ENCODE assay signal across 10 mouse cellular contexts in the genomic region with DNA sequence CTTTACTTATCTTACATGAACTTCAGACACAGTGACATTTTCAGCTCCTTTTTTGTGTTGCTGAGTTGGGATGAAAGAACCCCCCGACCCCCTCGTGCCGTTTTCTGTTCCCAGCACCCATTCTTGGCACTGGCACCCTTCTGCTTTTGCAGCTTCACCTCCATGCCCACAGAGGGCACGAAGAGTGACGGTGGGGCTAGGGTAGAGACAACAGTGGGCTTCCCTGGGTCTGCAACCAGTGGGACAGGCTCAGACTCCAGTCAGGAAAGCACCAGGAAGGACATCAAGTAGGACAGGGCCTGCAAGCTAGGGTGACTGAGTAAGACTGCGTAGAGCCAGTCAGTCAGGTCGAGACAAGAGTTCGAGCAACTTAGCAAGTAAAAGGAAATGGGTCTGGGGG. TPM values are rescaled to one million over a fixed set of nuclear protein-coding genes. Genes with fewer than 3 reads are reported as not detected.
A peak's percentile ranks its signal among the peaks of the same experiment; 100 is the strongest.
DNase-seq lines count a peak whose midpoint lies in the region; ATAC-seq and TF ChIP-seq lines count a peak whose summit lies in the region.
"Had no signal": no experiment of that assay in that cellular context is flagged by ENCODE, and none has a peak within 500 bp of the region (broad histone marks: within the 10 kb centered on the region; RNA-seq: fewer than 3 reads in every experiment).

No protein-coding gene starts in this region.

- TF ChIP-seq EP300 in lung, postnatal 0 days (IDR thresholded peaks at IDR 0.05) = no peak

- H3K4me1 ChIP-seq in lung, postnatal 0 days (ENCODE audit: insufficient read depth, low read depth, low read length) = peaks cover 11% of the 10 kb centered on the region
- peaks cover 28% of the 10 kb centered on the region for H3K4me1 ChIP-seq in limb, embryonic 15.5 days
- H3K4me1 ChIP-seq in stomach, embryonic 15.5 days = peaks cover 25% of the 10 kb centered on the region

- no peaks in the 10 kb centered on the region for H3K9me3 ChIP-seq in lung, postnatal 0 days (ENCODE audit: low read length)
- no peaks in the 10 kb centered on the region for H3K9me3 ChIP-seq in limb, embryonic 15.5 days
- H3K9me3 ChIP-seq in stomach, embryonic 15.5 days = no peaks in the 10 kb centered on the region

- H3K4me2 ChIP-seq in lung, postnatal 0 days (replicated peaks; ENCODE audit: low read depth, low read length) = peak overlapping the region; percentile 79
- H3K4me2 ChIP-seq in limb, embryonic 15.5 days = peak overlapping the region; percentile 97
- peak overlapping the region; percentile 97 for H3K4me2 ChIP-seq in stomach, embryonic 15.5 days

- H3K27ac ChIP-seq in lung, postnatal 0 days (ENCODE audit: low read length) = no peak overlapping the region
- H3K27ac ChIP-seq in limb, embryonic 15.5 days = peak overlapping the region; percentile 73
- H3K27ac ChIP-seq in stomach, embryonic 15.5 days = peak overlapping the region; percentile 60; the same call in 1 of the 2 replicates

- peak; percentile 54 for DNase-seq in cerebellum, adult 11-12 months
- DNase-seq in cerebellum, postnatal 25 days = no peak
- DNase-seq in lung, postnatal 0 days (ENCODE audit: low spot score) = no peak
- no peak for DNase-seq in lung, adult 18-20 months
- DNase-seq in urinary bladder, adult 18-20 months (ENCODE audit: low spot score in 2 of 2) = no peak
- DNase-seq in layer of hippocampus, postnatal 14 days (ENCODE audit: low spot score in 2 of 2) = no peak

- no peaks in the 10 kb centered on the region for H3K36me3 ChIP-seq in lung, postnatal 0 days (ENCODE audit: insufficient read depth, low read length)
- peaks cover 3% of the 10 kb centered on the region; the same call in 1 of the 2 replicates for H3K36me3 ChIP-seq in limb, embryonic 15.5 days
- no peaks in the 10 kb centered on the region for H3K36me3 ChIP-seq in stomach, embryonic 15.5 days

- ATAC-seq in lung, postnatal 0 days = no peak
- no peak for ATAC-seq in limb, embryonic 15.5 days (ENCODE audit: insufficient number of reproducible peaks, low FRiP score, low TSS enrichment, low read depth)
- no peak for ATAC-seq in stomach, embryonic 15.5 days (ENCODE audit: insufficient read depth, low FRiP score, low read depth)

- 46% methylated on average over 8 of the region's 8 CpGs for WGBS in lung, postnatal 0 days
- 53% methylated on average over 8 of the region's 8 CpGs for WGBS in limb, embryonic 15.5 days
- WGBS in stomach, embryonic 15.5 days = 47% methylated on average over 8 of the region's 8 CpGs

- H3K9ac ChIP-seq in lung, postnatal 0 days (replicated peaks; ENCODE audit: low read depth) = no peak overlapping the region
- H3K9ac ChIP-seq in limb, embryonic 15.5 days = 0 out of 2 replicates have a peak overlapping the region, but pooled peaks have one; percentile 21
- no peak overlapping the region for H3K9ac ChIP-seq in stomach, embryonic 15.5 days

- no peak for TF ChIP-seq CTCF in lung, postnatal 0 days (IDR thresholded peaks at IDR 0.05)

- peaks cover 9% of the 10 kb centered on the region; the same call in 1 of the 2 replicates for H3K27me3 ChIP-seq in lung, postnatal 0 days (replicated peaks; ENCODE audit: insufficient read depth, low read length)
- peaks cover 47% of the 10 kb centered on the region for H3K27me3 ChIP-seq in limb, embryonic 15.5 days
- 0 out of 2 replicates have a peak, but pooled peaks cover 20% of the 10 kb centered on the region for H3K27me3 ChIP-seq in stomach, embryonic 15.5 days (replicated peaks)

- H3K4me3 ChIP-seq in lung, postnatal 0 days (ENCODE audit: low read depth, low read length) = no peak overlapping the region
- peak overlapping the region; percentile 53 for H3K4me3 ChIP-seq in limb, embryonic 15.5 days
- peak overlapping the region; percentile 52 for H3K4me3 ChIP-seq in stomach, embryonic 15.5 days (replicated peaks)

RNA-seq across cellular contexts. Expression of gene Rnf208, which starts 1.7 kb away (rescaled TPM):
- polyA plus RNA-seq in lung, postnatal 0 days (2015; fragmentation: Nextera tagmentation; extraction: Ambion mirVana) = 3.4 TPM in 2 replicates
- 16.9 and 17.5 TPM in 2 replicates for polyA plus RNA-seq in limb, embryonic 15.5 days (2015; fragmentation: Nextera tagmentation; extraction: Ambion mirVana)
- 13.7 and 13.8 TPM in 2 replicates for polyA plus RNA-seq in stomach, embryonic 15.5 days (2015; fragmentation: Nextera tagmentation; extraction: Ambion mirVana)
- 100 to 1,000 TPM; 195 to 202 TPM for total RNA-seq in layer of hippocampus, postnatal 14 days (2021)

RNA-seq across cellular contexts. Expression of gene Cysrt1, which starts 1.9 kb away (rescaled TPM):
- polyA plus RNA-seq in lung, postnatal 0 days (2015; fragmentation: Nextera tagmentation; extraction: Ambion mirVana) = 0.69 and 0.85 TPM in 2 replicates
- 83.9 and 100 TPM in 2 replicates for polyA plus RNA-seq in limb, embryonic 15.5 days (2015; fragmentation: Nextera tagmentation; extraction: Ambion mirVana)
- polyA plus RNA-seq in stomach, embryonic 15.5 days (2015; fragmentation: Nextera tagmentation; extraction: Ambion mirVana) = 7.9 and 22.2 TPM in 2 replicates
- not detected for total RNA-seq in layer of hippocampus, postnatal 14 days (2021)
- total RNA-seq: adrenal gland, postnatal 10 days; gastrocnemius, postnatal 25 days had no signal

RNA-seq across cellular contexts. Expression of gene Rnf224, which starts 3.7 kb away (rescaled TPM):
- polyA plus RNA-seq in lung, postnatal 0 days (2015; fragmentation: Nextera tagmentation; extraction: Ambion mirVana) = 0.10 TPM in 1 of 2 replicates, not detected in the other
- polyA plus RNA-seq in limb, embryonic 15.5 days (2015; fragmentation: Nextera tagmentation; extraction: Ambion mirVana) = 0.57 and 0.58 TPM in 2 replicates
- polyA plus RNA-seq in stomach, embryonic 15.5 days (2015; fragmentation: Nextera tagmentation; extraction: Ambion mirVana) = 0.10 and 0.13 TPM in 2 replicates
- not detected for total RNA-seq in layer of hippocampus, postnatal 14 days (2021)
- total RNA-seq: adrenal gland, postnatal 10 days; gastrocnemius, postnatal 25 days had no signal

RNA-seq across cellular contexts. Expression of gene Slc34a3, which starts 6.1 kb away (rescaled TPM):
- polyA plus RNA-seq in lung, postnatal 0 days (2015; fragmentation: Nextera tagmentation; extraction: Ambion mirVana) = not detected in 2 replicates
- polyA plus RNA-seq in limb, embryonic 15.5 days (2015; fragmentation: Nextera tagmentation; extraction: Ambion mirVana) = not detected in 2 replicates
- polyA plus RNA-seq in stomach, embryonic 15.5 days (2015; fragmentation: Nextera tagmentation; extraction: Ambion mirVana) = 0.65 and 0.86 TPM in 2 replicates
- not detected for total RNA-seq in layer of hippocampus, postnatal 14 days (2021)
- total RNA-seq: adrenal gland, postnatal 10 days; gastrocnemius, postnatal 25 days had no signal

RNA-seq across cellular contexts. Expression of gene AL732309.1, which starts 6.4 kb away (rescaled TPM):
- 4.1 and 4.3 TPM in 2 replicates for polyA plus RNA-seq in lung, postnatal 0 days (2015; fragmentation: Nextera tagmentation; extraction: Ambion mirVana)
- polyA plus RNA-seq in limb, embryonic 15.5 days (2015; fragmentation: Nextera tagmentation; extraction: Ambion mirVana) = 10.2 and 10.4 TPM in 2 replicates
- 5.7 and 7.2 TPM in 2 replicates for polyA plus RNA-seq in stomach, embryonic 15.5 days (2015; fragmentation: Nextera tagmentation; extraction: Ambion mirVana)
- 1 to 10 TPM; 3.6 to 3.7 TPM for total RNA-seq in layer of hippocampus, postnatal 14 days (2021)
